Mouse (Mus musculus): ENCODE results near the gene Syna.

The Syna gene

GRCm38 (mm10) chr5:134560071-134560449 lies at the start of gene Syna:
Syna (minus strand) TSS chr5:134560171.
- DNase-seq (ENCODE audit: low spot score), result no peak

GRCm38 (mm10) chr5:134607121-134607520 lies 47.1 kb upstream of the Syna start:
- no peak for DNase-seq (ENCODE audit: low spot score)

- no peak for DNase-seq (ENCODE audit: low spot score)
Measured at GRCm38 (mm10) chr5:134606314-134606713, 46.3 kb upstream of the Syna start.

GRCm38 (mm10) chr5:134604376-134604775 lies 44.4 kb upstream of the Syna start:
- DNase-seq (ENCODE audit: low spot score), result no peak

- no peak for DNase-seq (ENCODE audit: low spot score)
Measured at GRCm38 (mm10) chr5:134597711-134598110, 37.7 kb upstream of the Syna start.

GRCm38 (mm10) chr5:134593093-134593492 lies 33.1 kb upstream of the Syna start:
- no peak for DNase-seq (ENCODE audit: low spot score)

- no peak for DNase-seq (ENCODE audit: low spot score)
Measured at GRCm38 (mm10) chr5:134592026-134592581, 32.1 kb upstream of the Syna start.

- DNase-seq (ENCODE audit: low spot score), result no peak
Measured at GRCm38 (mm10) chr5:134589900-134590299, 29.9 kb upstream of the Syna start.

GRCm38 (mm10) chr5:134584798-134585197 lies 24.8 kb upstream of the Syna start:
- no peak for DNase-seq (ENCODE audit: low spot score)

- no peak for DNase-seq (ENCODE audit: low spot score)
Measured at GRCm38 (mm10) chr5:134583884-134584213, 23.9 kb upstream of the Syna start.

- DNase-seq (ENCODE audit: low spot score), result no peak
Measured at GRCm38 (mm10) chr5:134583006-134583883, 23.3 kb upstream of the Syna start.

GRCm38 (mm10) chr5:134582221-134582907 lies 22.4 kb upstream of the Syna start:
- peak; percentile 94 for DNase-seq (ENCODE audit: low spot score)

GRCm38 (mm10) chr5:134581146-134581545 lies 21.2 kb upstream of the Syna start, which contains the start of gene Rfc2:
Rfc2 (plus strand) TSS chr5:134581366.
- no peak for DNase-seq (ENCODE audit: low spot score)

- no peak for DNase-seq (ENCODE audit: low spot score)
Measured at GRCm38 (mm10) chr5:134579135-134579534, 19.2 kb upstream of the Syna start.

GRCm38 (mm10) chr5:134577534-134577933 lies 17.6 kb upstream of the Syna start:
- no peak for DNase-seq (ENCODE audit: low spot score)

- DNase-seq (ENCODE audit: low spot score), result no peak
Measured at GRCm38 (mm10) chr5:134576517-134577220, 16.7 kb upstream of the Syna start.

- DNase-seq (ENCODE audit: low spot score), result no peak
Measured at GRCm38 (mm10) chr5:134575833-134576232, 15.9 kb upstream of the Syna start.

GRCm38 (mm10) chr5:134572508-134573214 lies 12.7 kb upstream of the Syna start:
- DNase-seq (ENCODE audit: low spot score), result no peak

GRCm38 (mm10) chr5:134571730-134572507 lies 11.9 kb upstream of the Syna start:
- DNase-seq (ENCODE audit: low spot score), result peak; percentile 31

- no peak for DNase-seq (ENCODE audit: low spot score)
Measured at GRCm38 (mm10) chr5:134568964-134569491, 9.1 kb upstream of the Syna start.

GRCm38 (mm10) chr5:134568030-134568429 lies 8.1 kb upstream of the Syna start:
- no peak for DNase-seq (ENCODE audit: low spot score)
